Mouse (Mus musculus): ENCODE measurements around the gene Grm8. TPM values are rescaled to one million over a fixed set of nuclear protein-coding genes. Genes with fewer than 3 reads are reported as not detected.
A peak's percentile ranks its signal among the peaks of the same experiment; 100 is the strongest.

Grm8 gene
- polyA plus RNA-seq, 1 experiment from 2014 or later: 3.4 TPM

GRCm38 (mm10) chr6:27371095-27371494, 763.9 kb downstream of the Grm8 start:
- no peak for ATAC-seq
- Histone ChIP-seq H3K4me1 (replicated peaks) (no peaks in the 10 kb centered on the region), H3K27ac (no peak overlapping the region), H3K9ac (no peak overlapping the region), H3K4me2 (replicated peaks) (no peak overlapping the region), H3K27me3 (replicated peaks) (no peaks in the 10 kb centered on the region), H3K36me3 (no peaks in the 10 kb centered on the region), H3K4me3 (replicated peaks) (no peak overlapping the region), H3K9me3 (no peaks in the 10 kb centered on the region)
- 58% methylated on average over 2 of the region's 2 CpGs for WGBS

GRCm38 (mm10) chr6:27363775-27364174, 771.2 kb downstream of the Grm8 start:
- ATAC-seq: no peak
- no peaks in the 10 kb centered on the region for H3K36me3 ChIP-seq
- H3K4me3 ChIP-seq (replicated peaks): no peak overlapping the region
- WGBS: 82% methylated on average over 8 of the region's 8 CpGs
- no peak overlapping the region for H3K9ac ChIP-seq
- no peaks in the 10 kb centered on the region for H3K9me3 ChIP-seq
- no peak overlapping the region for H3K4me2 ChIP-seq (replicated peaks)
- H3K27ac ChIP-seq: no peak overlapping the region
- H3K27me3 ChIP-seq (replicated peaks): no peaks in the 10 kb centered on the region
- H3K4me1 ChIP-seq (replicated peaks): no peaks in the 10 kb centered on the region

GRCm38 (mm10) chr6:27360440-27360839, 774.5 kb downstream of the Grm8 start:
- H3K9me3 ChIP-seq: no peaks in the 10 kb centered on the region
- H3K4me3 ChIP-seq (replicated peaks): no peak overlapping the region
- no peak for ATAC-seq
- H3K36me3 ChIP-seq: no peaks in the 10 kb centered on the region
- no peak overlapping the region for H3K4me2 ChIP-seq (replicated peaks)
- no peaks in the 10 kb centered on the region for H3K4me1 ChIP-seq (replicated peaks)
- H3K9ac ChIP-seq: no peak overlapping the region
- no peak overlapping the region for H3K27ac ChIP-seq
- H3K27me3 ChIP-seq (replicated peaks): no peaks in the 10 kb centered on the region

- Histone ChIP-seq H3K9me3 (no peaks in the 10 kb centered on the region), H3K4me1 (replicated peaks) (no peaks in the 10 kb centered on the region), H3K27ac (no peak overlapping the region), H3K4me3 (replicated peaks) (no peak overlapping the region), H3K36me3 (no peaks in the 10 kb centered on the region), H3K27me3 (replicated peaks) (no peaks in the 10 kb centered on the region), H3K4me2 (replicated peaks) (no peak overlapping the region), H3K9ac (no peak overlapping the region)
- ATAC-seq: no peak
- 77% methylated on average over 4 of the region's 4 CpGs for WGBS
Measured at GRCm38 (mm10) chr6:27351147-27351546, 783.8 kb downstream of the Grm8 start.

- H3K9ac ChIP-seq: no peak overlapping the region
- H3K36me3 ChIP-seq: no peaks in the 10 kb centered on the region
- no peak overlapping the region for H3K27ac ChIP-seq
- no peak overlapping the region for H3K4me3 ChIP-seq (replicated peaks)
- H3K9me3 ChIP-seq: no peaks in the 10 kb centered on the region
- no peaks in the 10 kb centered on the region for H3K27me3 ChIP-seq (replicated peaks)
- WGBS: 70% methylated on average over 2 of the region's 2 CpGs
- no peak for ATAC-seq
- no peaks in the 10 kb centered on the region for H3K4me1 ChIP-seq (replicated peaks)
- H3K4me2 ChIP-seq (replicated peaks): no peak overlapping the region
Measured at GRCm38 (mm10) chr6:27348272-27348671, 786.7 kb downstream of the Grm8 start.

- ATAC-seq: no peak
- WGBS: 64% methylated on average over 1 of the region's 1 CpGs
- Histone ChIP-seq H3K36me3 (no peaks in the 10 kb centered on the region), H3K27ac (no peak overlapping the region), H3K9ac (no peak overlapping the region), H3K4me2 (replicated peaks) (no peak overlapping the region), H3K4me3 (replicated peaks) (no peak overlapping the region), H3K9me3 (no peaks in the 10 kb centered on the region), H3K27me3 (replicated peaks) (no peaks in the 10 kb centered on the region), H3K4me1 (replicated peaks) (no peaks in the 10 kb centered on the region)
Measured at GRCm38 (mm10) chr6:27346311-27346710, 788.7 kb downstream of the Grm8 start.

GRCm38 (mm10) chr6:27340131-27340530, 794.8 kb downstream of the Grm8 start:
- no peak overlapping the region for H3K4me3 ChIP-seq (replicated peaks)
- no peak overlapping the region for H3K27ac ChIP-seq
- H3K9ac ChIP-seq: no peak overlapping the region
- no peaks in the 10 kb centered on the region for H3K4me1 ChIP-seq (replicated peaks)
- no peaks in the 10 kb centered on the region for H3K27me3 ChIP-seq (replicated peaks)
- no peak for ATAC-seq
- WGBS: 86% methylated on average over 4 of the region's 4 CpGs
- H3K4me2 ChIP-seq (replicated peaks): no peak overlapping the region
- H3K36me3 ChIP-seq: no peaks in the 10 kb centered on the region
- H3K9me3 ChIP-seq: no peaks in the 10 kb centered on the region

- H3K4me3 ChIP-seq (replicated peaks): no peak overlapping the region
- no peak for ATAC-seq
Measured at GRCm38 (mm10) chr6:27318575-27318974, 816.4 kb downstream of the Grm8 start.

GRCm38 (mm10) chr6:27317422-27317821, 817.6 kb downstream of the Grm8 start:
- Histone ChIP-seq H3K4me3 (replicated peaks) (no peak overlapping the region), H3K4me2 (replicated peaks) (no peak overlapping the region), H3K36me3 (no peaks in the 10 kb centered on the region), H3K4me1 (replicated peaks) (no peaks in the 10 kb centered on the region), H3K27ac (no peak overlapping the region), H3K9ac (no peak overlapping the region), H3K9me3 (no peaks in the 10 kb centered on the region), H3K27me3 (replicated peaks) (no peaks in the 10 kb centered on the region)
- 52% methylated on average over 3 of the region's 3 CpGs for WGBS
- ATAC-seq: no peak

More at GRCm38 (mm10) chr6:27318575-27318974, 816.4 kb downstream of the Grm8 start:
- no peaks in the 10 kb centered on the region for H3K9me3 ChIP-seq
- no peak overlapping the region for H3K9ac ChIP-seq
- H3K4me2 ChIP-seq (replicated peaks): no peak overlapping the region
- no peaks in the 10 kb centered on the region for H3K4me1 ChIP-seq (replicated peaks)
- WGBS: 80% methylated on average over 1 of the region's 1 CpGs
- no peak overlapping the region for H3K27ac ChIP-seq
- no peaks in the 10 kb centered on the region for H3K27me3 ChIP-seq (replicated peaks)
- no peaks in the 10 kb centered on the region for H3K36me3 ChIP-seq

GRCm38 (mm10) chr6:27316018-27316417, 819.0 kb downstream of the Grm8 start:
- ATAC-seq: peak; percentile 45; the same call in 1 of the 2 replicates
- Histone ChIP-seq H3K4me1 (replicated peaks) (no peaks in the 10 kb centered on the region), H3K27ac (no peak overlapping the region), H3K9me3 (no peaks in the 10 kb centered on the region), H3K27me3 (replicated peaks) (no peaks in the 10 kb centered on the region), H3K36me3 (no peaks in the 10 kb centered on the region), H3K9ac (no peak overlapping the region), H3K4me2 (replicated peaks) (no peak overlapping the region), H3K4me3 (replicated peaks) (no peak overlapping the region)
- WGBS: 50% methylated on average over 1 of the region's 1 CpGs

GRCm38 (mm10) chr6:27314273-27315009, 820.5 kb downstream of the Grm8 start:
- no peak overlapping the region for H3K27ac ChIP-seq
- H3K36me3 ChIP-seq: no peaks in the 10 kb centered on the region
- peak; percentile 58 for ATAC-seq
- no peak overlapping the region for H3K9ac ChIP-seq
- H3K27me3 ChIP-seq (replicated peaks): no peaks in the 10 kb centered on the region
- no peaks in the 10 kb centered on the region for H3K9me3 ChIP-seq
- no peaks in the 10 kb centered on the region for H3K4me1 ChIP-seq (replicated peaks)
- no peak overlapping the region for H3K4me2 ChIP-seq (replicated peaks)
- no peak overlapping the region for H3K4me3 ChIP-seq (replicated peaks)
- WGBS: 64% methylated on average over 5 of the region's 5 CpGs

- ATAC-seq: no peak
Measured at GRCm38 (mm10) chr6:27310401-27310800, 824.6 kb downstream of the Grm8 start.

GRCm38 (mm10) chr6:27305351-27305750, 829.6 kb downstream of the Grm8 start:
- Histone ChIP-seq H3K4me2 (replicated peaks) (no peak overlapping the region), H3K9ac (no peak overlapping the region), H3K27ac (no peak overlapping the region), H3K4me1 (replicated peaks) (no peaks in the 10 kb centered on the region), H3K9me3 (no peaks in the 10 kb centered on the region), H3K36me3 (no peaks in the 10 kb centered on the region), H3K27me3 (replicated peaks) (no peaks in the 10 kb centered on the region), H3K4me3 (replicated peaks) (no peak overlapping the region)
- ATAC-seq: no peak
- 58% methylated on average over 2 of the region's 2 CpGs for WGBS

More at GRCm38 (mm10) chr6:27310401-27310800, 824.6 kb downstream of the Grm8 start:
- no peak overlapping the region for H3K9ac ChIP-seq
- H3K9me3 ChIP-seq: no peaks in the 10 kb centered on the region
- H3K27ac ChIP-seq: no peak overlapping the region
- H3K27me3 ChIP-seq (replicated peaks): no peaks in the 10 kb centered on the region
- no peaks in the 10 kb centered on the region for H3K36me3 ChIP-seq
- H3K4me2 ChIP-seq (replicated peaks): no peak overlapping the region
- H3K4me3 ChIP-seq (replicated peaks): no peak overlapping the region
- H3K4me1 ChIP-seq (replicated peaks): no peaks in the 10 kb centered on the region
